Mouse (Mus musculus): ENCODE data around the gene Prm2. TPM values are rescaled to one million over a fixed set of nuclear protein-coding genes. Genes with fewer than 3 reads are reported as not detected.

Gene Prm2
- total RNA-seq, 1 experiment from 2014 or later, result not detected

DNA sequence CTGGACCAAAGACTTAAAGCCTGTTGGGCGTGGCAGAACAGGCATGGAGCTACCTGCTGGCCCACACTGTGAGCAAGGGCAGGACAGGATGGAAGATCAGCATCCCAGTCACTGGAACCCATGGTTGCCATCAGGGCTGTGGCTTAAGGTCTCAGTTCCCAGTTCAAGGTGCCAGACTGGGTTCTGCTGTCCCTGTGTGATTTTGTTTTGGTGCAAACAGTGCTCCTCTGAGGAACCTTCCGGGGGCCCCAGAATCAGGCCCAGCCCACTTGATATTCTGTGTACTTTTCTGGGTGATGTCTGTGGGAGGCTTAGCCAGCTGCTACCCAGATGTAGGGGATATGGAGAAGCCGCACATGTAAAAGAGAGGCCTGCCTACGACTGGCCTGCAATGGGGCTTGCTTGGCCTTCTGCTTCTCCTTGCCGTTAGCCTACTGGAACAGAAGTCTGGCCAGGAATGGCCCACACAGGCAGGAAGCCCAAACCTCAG, 15.3 kb downstream of the Prm2 start:
- ATAC-seq (replicated peaks; ENCODE audit: low read depth, poor library complexity, severe bottlenecking), result no peak

DNA sequence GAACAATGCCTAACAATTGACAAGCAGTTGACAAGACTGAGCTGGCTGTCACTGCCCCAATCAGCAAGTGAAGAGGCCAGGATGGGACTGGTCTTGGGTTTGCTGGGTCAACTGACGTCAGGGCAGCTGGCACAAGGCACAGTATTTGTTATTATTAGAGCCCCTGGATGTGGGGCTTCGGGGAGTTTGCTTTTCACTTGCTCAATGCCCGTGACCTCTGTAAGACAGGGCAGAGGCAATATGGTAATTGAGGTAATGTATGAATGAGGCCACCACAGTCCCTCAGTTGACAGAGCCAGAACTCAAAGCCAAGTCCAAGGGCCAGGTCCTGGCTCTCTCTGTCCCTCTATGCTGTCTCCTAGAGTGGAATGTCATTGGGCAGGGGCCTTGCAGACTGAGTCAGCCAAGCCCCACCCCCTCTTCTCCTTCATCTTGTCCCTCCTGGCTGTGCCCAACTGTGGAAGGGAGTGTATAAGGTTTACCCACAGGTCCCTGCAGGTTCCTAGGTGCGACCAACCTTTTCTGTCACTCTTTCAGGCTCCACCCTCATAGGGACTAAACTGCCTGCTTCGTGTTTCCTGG, 18.3 kb downstream of the Prm2 start:
- no peak for ATAC-seq (replicated peaks; ENCODE audit: low read depth, poor library complexity, severe bottlenecking)

DNA sequence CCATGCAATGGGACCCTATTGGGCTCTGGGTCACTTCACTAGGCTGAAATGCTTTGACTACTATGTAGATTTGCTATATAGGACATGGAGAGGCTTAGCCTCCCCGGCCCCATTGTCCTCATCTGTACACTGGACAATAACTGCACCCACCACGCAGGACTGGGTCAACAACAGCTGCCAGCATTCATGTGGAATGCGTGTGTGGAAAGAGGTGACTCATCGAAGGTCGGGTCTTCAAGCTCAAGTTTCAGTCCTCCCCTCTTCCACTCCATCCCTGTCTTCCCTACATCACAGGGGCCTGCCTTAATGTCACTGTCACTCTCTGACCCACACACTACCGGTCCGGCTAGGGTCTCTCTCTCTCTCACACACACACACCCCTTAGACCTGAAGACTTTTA, 19.6 kb downstream of the Prm2 start:
- ATAC-seq (replicated peaks; ENCODE audit: low read depth, poor library complexity, severe bottlenecking), result no peak

DNA sequence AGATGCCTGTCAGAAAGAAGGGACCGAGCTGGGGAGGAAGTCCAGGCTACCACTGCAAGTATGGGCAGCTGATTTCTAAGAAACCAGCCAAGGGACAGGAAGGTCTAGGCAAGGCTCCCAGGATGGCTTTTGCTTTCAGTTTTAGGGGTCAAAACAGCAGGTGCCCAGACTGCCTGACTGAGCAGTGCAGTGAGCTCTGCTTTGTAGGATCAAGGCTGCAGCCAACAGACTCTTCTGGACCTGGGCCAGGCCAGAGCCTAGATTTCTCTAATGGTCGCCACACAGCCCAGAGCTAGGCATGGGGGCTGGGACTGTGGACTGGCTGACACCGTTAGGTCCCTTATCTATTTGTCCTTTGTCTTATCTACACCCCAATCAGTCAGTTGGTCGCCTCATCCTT, 21.2 kb downstream of the Prm2 start:
- peak; percentile 13; the same call in 1 of the 2 replicates for ATAC-seq (replicated peaks; ENCODE audit: low read depth, poor library complexity, severe bottlenecking)

DNA sequence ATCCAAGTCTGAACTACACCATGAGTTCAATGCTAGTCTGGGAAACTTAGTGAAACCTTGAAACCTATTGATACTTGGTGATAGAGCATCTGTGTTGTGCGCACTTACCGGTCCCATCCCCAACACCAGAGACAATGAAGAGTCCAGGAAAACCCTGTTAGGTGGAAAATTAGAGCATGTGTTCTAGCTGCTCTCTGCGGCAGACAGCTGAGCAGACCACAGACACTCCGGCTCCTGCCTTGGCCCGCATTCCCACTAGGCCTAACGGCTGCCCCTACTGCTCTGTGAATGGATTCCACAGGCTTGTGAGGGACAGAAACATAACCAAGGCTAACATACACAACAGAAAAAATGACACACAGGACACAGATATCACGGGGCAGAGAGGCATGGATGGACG, 22.4 kb downstream of the Prm2 start:
- ATAC-seq (replicated peaks; ENCODE audit: low read depth, poor library complexity, severe bottlenecking), result no peak

DNA sequence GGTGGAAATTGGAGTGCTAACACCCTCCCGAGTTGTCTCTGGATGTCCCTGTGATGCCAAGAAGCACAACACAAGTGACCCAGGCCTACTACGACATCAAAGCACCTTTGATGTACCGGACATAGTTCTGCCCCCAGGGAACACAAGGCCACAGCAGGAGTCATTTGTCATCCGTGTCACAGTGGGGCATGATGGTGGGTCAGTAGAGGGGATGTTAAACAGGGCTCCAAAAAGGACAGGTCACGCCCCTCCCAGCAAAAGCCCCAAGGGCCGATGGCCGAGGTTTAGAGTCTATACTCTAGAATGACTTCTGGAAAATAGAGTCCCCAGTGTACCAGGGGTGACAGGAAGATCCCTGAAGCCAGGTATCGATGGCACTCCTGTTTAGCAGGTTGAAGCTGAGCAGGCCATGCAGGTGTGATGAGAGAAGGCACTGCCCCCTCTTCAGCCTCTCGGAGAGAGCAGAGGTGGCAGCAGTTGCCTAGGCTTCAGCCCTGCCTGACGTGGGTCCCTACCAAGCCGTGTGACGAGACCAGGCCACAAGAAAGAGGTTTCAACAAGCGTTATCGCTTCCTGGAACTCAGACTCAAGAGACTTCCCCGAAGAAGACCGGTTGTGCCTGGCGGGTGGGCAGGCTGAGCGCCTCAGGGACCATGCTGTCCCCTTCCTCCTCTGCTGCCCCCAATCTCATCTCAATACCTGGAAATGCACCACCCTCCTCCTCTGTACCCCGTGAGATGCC, 24.0 kb downstream of the Prm2 start:
- ATAC-seq (replicated peaks; ENCODE audit: low read depth, poor library complexity, severe bottlenecking), result peak; percentile 69

DNA sequence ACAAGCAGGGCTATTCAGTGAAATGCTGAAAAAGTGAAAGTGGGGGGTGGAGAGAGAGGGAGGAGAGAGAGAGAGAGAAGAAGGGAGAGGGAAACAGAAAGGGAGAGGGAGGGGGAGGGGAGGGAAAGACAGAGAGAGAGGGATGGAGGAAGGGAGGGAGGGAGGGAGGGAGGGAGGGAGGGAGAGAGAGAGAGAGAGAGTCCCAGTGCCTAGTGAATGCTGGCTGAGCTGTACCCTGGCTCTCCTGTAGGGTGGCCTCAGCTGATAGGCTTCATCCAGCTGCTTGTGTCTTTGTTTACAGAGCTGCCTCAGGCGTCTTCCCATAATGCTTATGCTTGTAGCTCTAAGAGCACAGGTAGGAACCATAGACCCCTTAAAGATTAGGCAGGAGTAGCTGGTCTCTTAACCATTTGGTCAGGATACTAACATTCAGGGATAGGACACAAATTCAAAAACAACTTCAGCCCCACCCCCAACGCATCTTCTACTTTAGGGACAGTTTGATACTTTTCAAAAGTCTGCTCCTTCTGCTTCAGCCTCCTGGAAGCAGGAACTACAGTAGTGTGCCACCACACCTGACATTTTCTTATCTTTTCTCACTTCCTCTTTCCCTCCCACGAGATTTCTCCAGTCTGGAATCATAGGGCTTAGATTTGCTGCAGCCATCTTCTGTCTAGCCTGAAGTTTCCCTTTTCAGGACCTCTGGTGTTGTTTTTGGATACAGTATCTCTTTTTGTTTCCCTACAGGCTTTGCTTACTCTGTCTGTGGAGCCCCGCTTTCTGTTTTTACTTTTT, 25.2 kb downstream of the Prm2 start:
- ATAC-seq (replicated peaks; ENCODE audit: low read depth, poor library complexity, severe bottlenecking), result no peak

DNA sequence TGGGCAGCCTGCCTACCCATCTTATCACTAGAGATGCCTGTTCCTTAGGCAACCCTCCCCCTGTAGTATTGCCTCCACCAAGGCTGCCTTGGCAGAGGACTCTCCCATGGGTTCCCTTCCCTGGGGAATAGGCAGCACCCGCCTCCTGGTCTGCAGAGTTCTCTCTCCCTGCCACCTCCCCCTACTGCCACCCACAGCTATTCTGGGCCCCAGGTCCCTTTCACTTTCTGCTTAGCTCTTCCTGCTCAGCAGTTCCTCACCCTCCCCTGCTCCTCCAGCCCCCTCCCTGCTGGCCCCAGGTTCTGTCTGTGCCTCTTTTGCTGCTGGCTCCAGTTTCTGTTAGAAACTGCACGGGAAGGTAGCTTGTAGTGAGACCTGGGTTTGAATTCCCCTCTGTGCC, 26.3 kb downstream of the Prm2 start:
- peak; percentile 36 for ATAC-seq (replicated peaks; ENCODE audit: low read depth, poor library complexity, severe bottlenecking)

DNA sequence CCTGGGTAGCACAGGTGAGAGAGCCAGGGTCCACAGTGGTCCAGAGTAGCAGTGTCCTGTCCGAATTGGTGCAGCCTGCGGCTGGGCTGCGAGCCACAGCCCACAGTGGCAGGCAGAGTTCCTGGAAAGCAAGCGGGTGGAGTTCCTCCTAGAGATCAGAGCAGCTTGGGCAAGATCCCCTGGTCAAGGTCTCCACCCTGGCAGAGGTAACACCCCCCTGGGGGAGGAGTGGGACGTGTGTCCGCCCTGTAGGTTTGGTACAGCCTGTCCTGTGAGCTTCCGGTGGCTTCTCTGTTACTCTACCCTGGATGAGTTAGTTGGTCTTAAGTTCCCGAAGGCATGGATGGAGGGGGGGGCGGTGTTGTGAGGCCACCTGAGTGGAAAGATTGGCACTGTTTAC, 27.1 kb downstream of the Prm2 start:
- ATAC-seq (replicated peaks; ENCODE audit: low read depth, poor library complexity, severe bottlenecking), result peak; percentile 59

DNA sequence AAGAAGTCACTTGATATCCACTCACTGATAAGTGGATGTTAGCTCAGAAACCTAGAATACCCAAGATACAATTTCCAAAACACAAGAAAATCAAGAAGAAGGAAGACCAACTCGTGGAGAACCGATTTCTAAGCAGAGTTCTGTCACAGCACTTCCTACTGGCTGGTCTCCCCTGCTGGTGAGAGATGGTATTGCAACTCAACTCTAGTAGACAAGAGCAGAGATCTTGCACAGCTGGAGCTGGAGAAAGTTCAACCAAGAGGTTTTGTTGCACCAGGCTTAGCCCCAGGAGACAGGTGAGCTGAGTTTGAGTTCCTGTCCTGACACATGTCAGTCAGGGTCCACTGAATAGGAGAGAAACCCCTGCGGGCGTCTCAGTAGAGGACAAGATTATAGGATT, 28.8 kb downstream of the Prm2 start:
- peak; percentile 57 for ATAC-seq (replicated peaks; ENCODE audit: low read depth, poor library complexity, severe bottlenecking)

DNA sequence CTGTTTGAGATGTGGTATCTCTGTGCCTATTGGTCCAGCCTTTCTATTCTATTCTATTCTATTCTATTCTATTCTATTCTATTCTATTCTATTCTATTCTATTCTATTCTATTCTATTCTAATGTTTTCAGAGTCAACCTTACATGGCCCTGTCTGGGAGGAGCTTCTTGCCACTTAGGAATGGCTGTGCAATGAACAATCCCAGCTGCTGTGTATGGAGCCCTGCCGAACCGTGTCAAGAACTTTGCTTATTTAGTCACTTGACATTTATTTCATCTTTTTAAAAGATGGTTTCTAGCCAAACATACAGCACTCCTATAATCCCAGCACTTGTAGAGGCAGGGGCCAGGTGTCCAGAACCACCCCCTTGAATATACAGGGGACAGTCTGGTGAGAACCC, 31.6 kb downstream of the Prm2 start:
- ATAC-seq (replicated peaks; ENCODE audit: low read depth, poor library complexity, severe bottlenecking), result no peak

DNA sequence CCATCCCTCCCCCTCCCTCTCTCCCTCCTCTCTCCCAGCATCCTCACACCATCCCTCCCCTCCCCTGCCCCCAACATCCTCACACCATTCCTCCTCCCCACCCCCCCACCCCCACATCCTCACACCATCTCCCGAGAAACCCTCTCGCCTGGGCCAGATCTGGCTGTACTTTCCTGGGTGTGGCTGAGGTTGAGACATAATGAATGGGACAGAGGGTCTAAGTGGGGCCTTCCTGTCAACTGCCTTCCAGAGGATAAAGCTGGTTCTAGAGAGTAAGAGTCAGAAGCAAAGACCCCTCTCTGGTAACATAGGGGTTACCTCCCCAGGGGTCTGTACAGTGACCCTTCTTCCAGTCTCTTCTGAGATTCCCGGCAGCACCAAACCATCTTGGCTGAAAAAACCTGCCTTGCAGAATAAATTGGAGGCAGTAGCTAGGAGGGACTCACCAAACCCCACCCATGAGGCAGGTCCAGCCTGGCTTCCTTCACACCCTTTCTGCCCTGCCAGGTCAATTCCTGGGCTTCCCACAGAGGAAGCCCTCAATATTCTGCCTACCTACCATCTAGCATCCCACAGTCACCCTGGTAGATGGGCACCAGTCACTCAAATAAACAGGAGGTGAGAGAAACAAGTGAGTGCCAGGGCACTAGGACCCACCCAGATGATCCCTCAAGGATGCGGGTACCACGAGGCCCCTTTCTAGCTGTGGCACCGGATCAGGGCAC, 32.2 kb downstream of the Prm2 start:
- ATAC-seq (replicated peaks; ENCODE audit: low read depth, poor library complexity, severe bottlenecking), result no peak

DNA sequence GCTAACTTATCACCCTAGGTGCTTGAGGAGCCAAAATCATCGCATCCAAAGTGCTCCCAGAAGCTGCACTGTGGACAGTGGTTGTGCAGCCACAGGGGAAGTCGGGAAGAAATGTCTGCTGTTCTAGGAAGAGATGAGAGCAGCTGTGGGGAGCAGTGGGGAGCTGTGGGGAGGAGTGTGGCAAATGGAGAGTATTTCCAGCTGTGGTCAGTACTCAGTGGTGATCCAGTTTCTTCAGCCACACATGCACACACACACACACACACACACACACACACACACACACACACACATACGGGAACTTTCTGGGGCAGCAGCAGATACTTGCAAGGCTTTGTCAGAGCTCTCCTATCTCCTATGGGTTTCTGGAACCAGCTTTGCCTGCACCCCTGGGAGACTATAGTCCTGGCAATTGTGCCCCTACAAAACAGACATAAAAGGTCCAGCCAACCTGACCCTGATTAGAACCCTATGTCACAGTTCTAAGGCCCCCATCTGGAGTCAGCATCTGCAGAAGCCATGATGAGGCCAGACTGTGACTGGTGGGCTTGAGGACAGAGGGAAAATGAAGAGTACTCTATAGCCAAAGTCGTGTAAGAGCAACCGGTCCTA, 33.3 kb downstream of the Prm2 start:
- ATAC-seq (replicated peaks; ENCODE audit: low read depth, poor library complexity, severe bottlenecking), result no peak

DNA sequence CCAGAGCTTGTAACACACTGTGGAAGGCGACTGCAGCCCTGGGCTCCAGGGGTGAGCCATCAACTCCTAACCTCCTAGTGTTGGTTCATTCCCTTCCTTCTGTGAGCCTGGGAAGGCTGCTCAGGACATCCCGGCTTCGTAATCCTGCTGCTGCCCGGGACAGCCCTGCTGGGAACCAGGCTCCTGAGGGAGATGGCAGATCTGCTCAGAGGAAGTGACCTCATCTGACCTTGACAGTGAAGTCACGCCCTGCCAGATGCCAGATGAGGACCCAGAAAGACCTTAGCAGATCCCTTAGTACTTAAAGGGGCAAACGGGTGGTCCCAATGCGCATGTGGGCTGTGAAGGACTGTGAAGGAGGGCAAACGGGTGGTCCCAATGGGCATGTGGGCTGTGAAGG, 34.8 kb downstream of the Prm2 start:
- no peak for ATAC-seq (replicated peaks; ENCODE audit: low read depth, poor library complexity, severe bottlenecking)

DNA sequence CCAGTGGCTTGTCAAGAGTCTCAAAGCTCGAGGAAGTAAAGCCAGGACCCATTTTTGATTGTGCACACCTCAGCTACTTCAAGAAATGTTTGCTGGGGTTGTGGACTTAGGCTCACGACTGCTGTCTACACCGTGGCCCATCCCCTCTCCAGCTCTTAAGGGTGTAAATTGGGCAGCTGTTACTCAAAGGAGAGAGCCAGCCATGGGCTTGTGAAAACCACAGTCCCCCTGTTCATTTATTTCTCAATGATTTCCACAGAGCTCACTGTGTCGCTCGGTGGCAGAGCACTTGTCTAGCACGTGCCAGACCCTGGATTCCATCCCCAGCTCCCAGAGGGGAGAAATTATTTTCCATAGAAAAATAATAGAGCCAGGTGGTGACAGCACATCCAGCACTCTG, 39.8 kb downstream of the Prm2 start:
- no peak for ATAC-seq (replicated peaks; ENCODE audit: low read depth, poor library complexity, severe bottlenecking)

DNA sequence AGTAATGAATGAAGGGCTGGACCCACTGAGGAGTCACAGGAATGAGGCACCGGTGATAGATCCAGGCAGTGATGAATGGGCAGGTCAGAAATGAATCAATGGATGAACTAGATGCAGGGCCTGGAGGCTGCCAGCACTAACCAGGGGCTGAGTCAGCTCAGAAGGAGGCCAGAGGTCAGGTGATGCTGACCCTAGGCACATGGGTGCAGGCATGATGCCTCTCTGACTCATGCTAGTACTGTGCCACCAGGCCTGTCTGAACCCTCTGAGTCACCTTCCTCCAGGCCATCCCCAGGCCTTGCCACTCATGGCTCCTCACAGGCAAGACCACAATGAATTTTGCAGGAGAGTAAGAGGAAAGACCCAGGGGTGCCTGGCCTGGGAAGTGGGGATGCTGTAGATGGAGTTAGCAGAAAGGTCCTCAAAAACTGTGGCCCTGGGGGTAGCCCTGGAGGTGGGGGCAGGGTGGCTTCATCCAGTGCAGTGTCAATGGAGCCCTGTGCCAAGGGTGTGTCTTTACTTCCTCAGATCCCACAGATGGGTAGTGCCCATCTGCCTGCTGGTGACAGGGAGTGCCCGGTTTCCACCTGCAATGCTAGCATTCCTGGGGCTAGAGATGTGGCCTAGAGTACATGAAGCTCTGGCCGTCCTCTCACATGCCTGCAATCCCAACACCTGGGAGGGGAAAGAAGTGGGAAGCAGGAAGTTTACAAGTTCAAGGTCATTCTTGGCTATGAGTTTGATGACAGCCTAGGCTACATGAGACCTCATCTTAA, 41.2 kb downstream of the Prm2 start:
- no peak for ATAC-seq (replicated peaks; ENCODE audit: low read depth, poor library complexity, severe bottlenecking)

DNA sequence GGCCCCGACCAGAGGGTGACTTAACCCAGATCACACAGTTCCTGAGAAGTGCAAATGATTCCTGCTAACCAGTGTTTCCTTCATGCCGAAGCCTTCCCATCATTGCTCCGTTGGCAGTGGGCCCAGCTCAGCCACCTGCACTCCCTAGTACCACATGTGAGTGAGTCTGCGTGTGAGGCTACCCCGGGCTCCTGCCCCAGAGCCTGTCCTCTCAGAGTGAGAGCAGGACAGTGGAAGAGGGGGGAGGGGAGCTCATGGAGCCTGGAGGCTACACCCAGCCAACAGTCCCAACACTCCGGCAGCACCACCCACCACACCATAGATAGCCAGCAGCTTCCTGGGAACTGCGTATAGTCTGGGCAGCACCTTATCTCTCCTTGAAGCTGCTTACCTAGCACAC, 46.1 kb downstream of the Prm2 start:
- no peak for ATAC-seq (replicated peaks; ENCODE audit: low read depth, poor library complexity, severe bottlenecking)

DNA sequence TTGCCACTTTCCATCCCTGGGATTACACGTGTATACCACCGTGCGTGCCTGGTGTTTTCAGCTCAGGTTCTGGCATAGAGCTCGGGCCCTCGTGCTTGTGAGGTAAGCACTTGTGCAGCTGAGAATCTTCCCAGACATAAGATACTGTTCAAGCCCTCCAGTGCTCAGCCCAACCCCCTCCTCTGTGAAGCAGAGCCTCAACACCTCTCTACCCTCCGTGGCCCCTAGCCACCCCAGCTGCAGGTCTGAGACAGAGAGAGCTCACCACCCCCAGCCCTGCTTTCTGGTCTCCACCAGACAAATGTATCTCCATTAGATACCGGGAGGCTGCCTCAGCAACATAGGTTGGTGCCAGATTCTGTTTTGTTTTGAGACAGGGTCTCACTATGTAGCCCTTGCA, 46.7 kb downstream of the Prm2 start:
- no peak for ATAC-seq (replicated peaks; ENCODE audit: low read depth, poor library complexity, severe bottlenecking)

Data from common myeloid progenitor, adult 5-6 weeks (primary cell).